Mouse (Mus musculus): ENCODE results near the gene Arntl2. TPM values are rescaled to one million over a fixed set of nuclear protein-coding genes. Genes with fewer than 3 reads are reported as not detected.
A peak's percentile ranks its signal among the peaks of the same experiment; 100 is the strongest.

Arntl2 gene
- total RNA-seq, 1 experiment = 8.4 TPM

DNA sequence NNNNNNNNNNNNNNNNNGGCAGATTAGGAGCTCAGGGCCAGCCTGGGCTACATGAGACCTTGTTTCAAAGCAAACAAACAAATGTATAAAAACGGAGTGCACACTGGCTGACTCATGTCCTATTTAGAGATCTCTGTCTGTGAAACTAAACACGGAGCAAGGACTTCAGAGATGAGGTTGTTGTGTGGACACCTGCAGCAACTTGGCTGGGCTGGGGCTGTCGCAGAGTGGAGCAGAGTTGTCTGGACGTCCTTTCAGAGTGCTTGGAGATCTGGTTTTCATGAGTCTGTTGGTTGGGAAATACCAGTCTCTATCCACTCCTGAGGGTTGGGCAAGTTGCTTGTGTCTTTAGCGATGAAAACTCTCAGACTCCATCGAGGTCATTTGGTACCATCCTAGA lies 14.1 kb downstream of the Arntl2 start:
- no peak overlapping the region for H3K27ac ChIP-seq (ENCODE audit: insufficient read depth, low read depth, low read length, poor library complexity, severe bottlenecking)
- no peak overlapping the region for H3K9ac ChIP-seq (ENCODE audit: insufficient read depth, low read depth, low read length, poor library complexity, severe bottlenecking)
- TF ChIP-seq ZC3H11A (IDR thresholded peaks at IDR 0.05; ENCODE audit: borderline replicate concordance, low read depth, low read length) = no peak
- no peak for TF ChIP-seq CHD2 (IDR thresholded peaks at IDR 0.05; ENCODE audit: low read depth, low read length)
- TF ChIP-seq HCFC1 (IDR thresholded peaks at IDR 0.05; ENCODE audit: borderline replicate concordance, insufficient read depth, low read length) = no peak
- no peak for TF ChIP-seq ZNF384 (IDR thresholded peaks at IDR 0.05; ENCODE audit: low read depth, low read length)
- TF ChIP-seq MAFK (IDR thresholded peaks at IDR 0.05; ENCODE audit: insufficient read depth, low read depth, low read length) = no peak
- H3K9me3 ChIP-seq (ENCODE audit: control insufficient read depth, insufficient read depth, low read depth, low read length) = no peaks in the 10 kb centered on the region
- no peaks in the 10 kb centered on the region; the same call in 1 of the 2 replicates for H3K36me3 ChIP-seq (ENCODE audit: control insufficient read depth, insufficient read depth, low read length, poor library complexity, severe bottlenecking)
- no peak for DNase-seq (ENCODE audit: low read depth, low spot score)
- in situ Hi-C loops (cut with MboI; ENCODE audit: low sequenced_read_pairs in 2 of 2, unreplicated experiment in 2 of 2) = no loop called here
- H3K4me3 ChIP-seq (ENCODE audit: insufficient read depth in 1 of 2, low read depth in 1 of 2, low read length in 2 of 2, poor library complexity in 1 of 2, severe bottlenecking in 1 of 2) = no peak overlapping the region
- H3K4me1 ChIP-seq (ENCODE audit: control insufficient read depth in 2 of 2, insufficient read depth in 2 of 2, low read length in 2 of 2, poor library complexity in 1 of 2) = no peaks in the 10 kb centered on the region

- TF ChIP-seq ZC3H11A (IDR thresholded peaks at IDR 0.05; ENCODE audit: borderline replicate concordance, low read depth, low read length) (no peak), CHD2 (IDR thresholded peaks at IDR 0.05; ENCODE audit: low read depth, low read length) (no peak), ZNF384 (IDR thresholded peaks at IDR 0.05; ENCODE audit: low read depth, low read length) (no peak), HCFC1 (IDR thresholded peaks at IDR 0.05; ENCODE audit: borderline replicate concordance, insufficient read depth, low read length) (no peak), MAFK (IDR thresholded peaks at IDR 0.05; ENCODE audit: insufficient read depth, low read depth, low read length) (no peak)
- in situ Hi-C loops (cut with MboI; ENCODE audit: low sequenced_read_pairs in 2 of 2, unreplicated experiment in 2 of 2) = no loop called here
Observed at GRCm38 (mm10) chr6:146813007-146813406, 17.2 kb downstream of the Arntl2 start.

DNA sequence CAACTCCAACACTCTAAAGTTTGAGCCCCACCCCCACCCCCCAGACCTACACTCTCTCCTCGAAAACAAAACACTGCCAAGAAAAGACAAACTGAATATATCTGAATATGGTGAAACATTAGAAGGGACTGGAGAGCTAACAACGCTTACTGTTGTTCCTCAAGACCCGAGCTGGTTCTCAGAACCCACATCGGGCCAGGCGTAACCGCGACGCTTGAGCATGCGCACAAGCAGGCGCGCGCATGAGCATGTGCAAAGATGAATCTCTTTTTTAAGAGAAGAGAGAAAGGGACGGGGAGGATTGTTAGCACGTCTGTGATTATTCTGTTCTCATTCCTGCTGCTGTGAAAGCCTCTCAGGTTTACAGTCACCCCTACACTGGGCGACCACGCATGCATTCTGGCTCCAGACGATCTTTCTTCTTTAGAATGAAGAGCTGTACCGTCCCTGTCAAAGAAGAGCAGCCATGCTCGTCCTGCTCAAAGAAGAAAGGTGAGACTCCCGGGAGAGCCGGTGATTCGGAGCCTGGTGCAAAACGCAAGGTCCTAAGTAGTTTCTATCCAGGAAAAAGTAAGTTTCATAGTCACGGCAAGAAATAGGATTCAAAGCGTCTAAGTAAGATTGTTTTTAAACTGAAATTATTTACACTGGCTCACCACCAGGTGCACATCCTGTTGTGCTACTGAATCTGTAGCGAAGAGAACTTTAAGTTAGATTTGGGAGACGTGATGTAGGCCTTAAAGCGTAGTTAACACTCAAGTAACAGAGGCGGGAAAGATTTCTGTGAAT lies 24.5 kb downstream of the Arntl2 start:
- no peak overlapping the region; the same call in 1 of the 2 replicates for H3K9ac ChIP-seq (ENCODE audit: insufficient read depth, low read depth, low read length, poor library complexity, severe bottlenecking)
- DNase-seq (ENCODE audit: low read depth, low spot score) = no peak
- no peak overlapping the region for H3K27ac ChIP-seq (ENCODE audit: insufficient read depth, low read depth, low read length, poor library complexity, severe bottlenecking)
- no peaks in the 10 kb centered on the region for H3K4me1 ChIP-seq (ENCODE audit: control insufficient read depth in 2 of 2, insufficient read depth in 2 of 2, low read length in 2 of 2, poor library complexity in 1 of 2)
- TF ChIP-seq HCFC1 (IDR thresholded peaks at IDR 0.05; ENCODE audit: borderline replicate concordance, insufficient read depth, low read length) = no peak
- TF ChIP-seq MAFK (IDR thresholded peaks at IDR 0.05; ENCODE audit: insufficient read depth, low read depth, low read length) = no peak
- TF ChIP-seq CHD2 (IDR thresholded peaks at IDR 0.05; ENCODE audit: low read depth, low read length) = no peak
- TF ChIP-seq ZC3H11A (IDR thresholded peaks at IDR 0.05; ENCODE audit: borderline replicate concordance, low read depth, low read length) = no peak
- TF ChIP-seq ZNF384 (IDR thresholded peaks at IDR 0.05; ENCODE audit: low read depth, low read length) = no peak
- H3K4me3 ChIP-seq (ENCODE audit: insufficient read depth in 1 of 2, low read depth in 1 of 2, low read length in 2 of 2, poor library complexity in 1 of 2, severe bottlenecking in 1 of 2) = no peak overlapping the region; a peak in 1 of 4 replicates
- in situ Hi-C loops (cut with MboI; ENCODE audit: low sequenced_read_pairs in 2 of 2, unreplicated experiment in 2 of 2) = no loop called here
- no peaks in the 10 kb centered on the region for H3K9me3 ChIP-seq (ENCODE audit: control insufficient read depth, insufficient read depth, low read depth, low read length)
- H3K36me3 ChIP-seq (ENCODE audit: control insufficient read depth, insufficient read depth, low read length, poor library complexity, severe bottlenecking) = no peaks in the 10 kb centered on the region

More at GRCm38 (mm10) chr6:146813007-146813406, 17.2 kb downstream of the Arntl2 start:
- Histone ChIP-seq H3K36me3 (ENCODE audit: control insufficient read depth, insufficient read depth, low read length, poor library complexity, severe bottlenecking) (no peaks in the 10 kb centered on the region; the same call in 1 of the 2 replicates), H3K27ac (ENCODE audit: insufficient read depth, low read depth, low read length, poor library complexity, severe bottlenecking) (no peak overlapping the region), H3K4me1 (ENCODE audit: control insufficient read depth in 2 of 2, insufficient read depth in 2 of 2, low read length in 2 of 2, poor library complexity in 1 of 2) (no peaks in the 10 kb centered on the region), H3K9ac (ENCODE audit: insufficient read depth, low read depth, low read length, poor library complexity, severe bottlenecking) (no peak overlapping the region), H3K9me3 (ENCODE audit: control insufficient read depth, insufficient read depth, low read depth, low read length) (no peaks in the 10 kb centered on the region), H3K4me3 (ENCODE audit: insufficient read depth in 1 of 2, low read depth in 1 of 2, low read length in 2 of 2, poor library complexity in 1 of 2, severe bottlenecking in 1 of 2) (no peak overlapping the region)
- DNase-seq (ENCODE audit: low read depth, low spot score) = no peak

DNA sequence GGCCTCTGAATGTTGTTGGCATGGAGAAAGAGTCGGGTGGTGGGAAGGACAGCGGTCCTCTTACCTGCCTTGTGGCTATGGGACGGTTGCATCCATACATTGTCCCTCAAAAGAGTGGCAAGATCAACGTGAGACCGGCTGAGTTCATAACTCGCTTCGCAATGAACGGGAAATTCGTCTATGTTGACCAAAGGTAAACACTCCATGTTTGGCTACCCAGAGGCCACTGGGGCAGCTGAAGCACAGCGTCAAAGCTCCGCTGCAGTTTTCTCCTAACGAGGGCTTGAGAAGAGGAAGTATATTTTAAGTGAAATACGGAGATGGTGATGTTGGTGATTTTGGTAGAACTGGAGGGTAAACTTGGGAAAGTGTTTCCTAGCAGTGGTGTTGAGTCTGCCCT lies 26.1 kb downstream of the Arntl2 start:
- Histone ChIP-seq H3K9ac (ENCODE audit: insufficient read depth, low read depth, low read length, poor library complexity, severe bottlenecking) (no peak overlapping the region), H3K4me3 (ENCODE audit: insufficient read depth in 1 of 2, low read depth in 1 of 2, low read length in 2 of 2, poor library complexity in 1 of 2, severe bottlenecking in 1 of 2) (no peak overlapping the region), H3K36me3 (ENCODE audit: control insufficient read depth, insufficient read depth, low read length, poor library complexity, severe bottlenecking) (no peaks in the 10 kb centered on the region), H3K9me3 (ENCODE audit: control insufficient read depth, insufficient read depth, low read depth, low read length) (no peaks in the 10 kb centered on the region), H3K4me1 (ENCODE audit: control insufficient read depth in 2 of 2, insufficient read depth in 2 of 2, low read length in 2 of 2, poor library complexity in 1 of 2) (no peaks in the 10 kb centered on the region), H3K27ac (ENCODE audit: insufficient read depth, low read depth, low read length, poor library complexity, severe bottlenecking) (0 out of 2 replicates have a peak overlapping the region, but pooled peaks have one; percentile 12)
- TF ChIP-seq HCFC1 (IDR thresholded peaks at IDR 0.05; ENCODE audit: borderline replicate concordance, insufficient read depth, low read length) (no peak), ZNF384 (IDR thresholded peaks at IDR 0.05; ENCODE audit: low read depth, low read length) (no peak)
- no peak for DNase-seq (ENCODE audit: low read depth, low spot score)
- in situ Hi-C loops (cut with MboI; ENCODE audit: low sequenced_read_pairs in 2 of 2, unreplicated experiment in 2 of 2) = no loop called here
